Mouse (Mus musculus) neural tube, embryonic 15.5 days (tissue): ENCODE data around the gene Cobll1. TPM values are rescaled to one million over a fixed set of nuclear protein-coding genes. Genes with fewer than 3 reads are reported as not detected.

Source experiments
- ATAC-seq: fragments of 200-750 bp; cut with Nextera tagmentation; 2 replicates; pipeline ENCODE4 v1.8.0; 2017; ENCODE audit warnings: mild to moderate bottlenecking, moderate TSS enrichment, moderate library complexity; ENCODE audit not compliant: low FRiP score
- H3K27ac ChIP-seq: fragments of 300-500 bp; sonication (generic); replicated peaks from 2 replicates; pipeline ENCODE4 v1.5.1; 2015; ENCODE audit warnings: mild to moderate bottlenecking, inconsistent platforms
- H3K27me3 ChIP-seq: fragments of 300-500 bp; sonication (generic); replicated peaks from 2 replicates; pipeline ENCODE4 v1.6.1; 2015; ENCODE audit warnings: inconsistent platforms
- H3K36me3 ChIP-seq: fragments of 300-500 bp; sonication (generic); 2 replicates; pipeline ENCODE4 v1.6.1; 2015; ENCODE audit warnings: inconsistent platforms
- H3K4me1 ChIP-seq: fragments of 300-500 bp; sonication (generic); 2 replicates; pipeline ENCODE4 v1.6.1; 2015; ENCODE audit warnings: inconsistent platforms
- H3K4me2 ChIP-seq: fragments of 300-500 bp; sonication (generic); 2 replicates; pipeline ENCODE4 v1.6.1; 2015; ENCODE audit warnings: inconsistent platforms, mild to moderate bottlenecking, moderate library complexity
- H3K4me3 ChIP-seq: fragments of 300-500 bp; sonication (generic); replicated peaks from 2 replicates; pipeline ENCODE4 v1.5.1; 2015; ENCODE audit warnings: mild to moderate bottlenecking, inconsistent platforms
- H3K9ac ChIP-seq: fragments of 300-500 bp; sonication (generic); replicated peaks from 2 replicates; pipeline ENCODE4 v1.6.1; 2015; ENCODE audit warnings: mild to moderate bottlenecking, inconsistent platforms
- H3K9me3 ChIP-seq: fragments of 300-500 bp; sonication (generic); replicated peaks from 2 replicates; pipeline ENCODE4 v1.6.1; 2016; ENCODE audit warnings: inconsistent platforms
- WGBS: fragments of 180-500 bp; shearing (Covaris S2); methylation state at CpG from one replicate; pipeline ENCODE4 v1.1.7; 2015; ENCODE audit warnings: mixed read lengths; 5-methylcytosine and 5-hydroxymethylcytosine counted together
- polyA plus RNA-seq: library from polyadenylated mRNA; unstranded; fragments of >200 nt; fragmentation: Nextera tagmentation; extraction: Ambion mirVana; gene quantifications from 2 replicates; pipeline ENCODE4 v1.2.1, GENCODE M21; 2015

The Cobll1 gene
- polyA plus RNA-seq, 1 experiment from 2014 or later, result 2.5 TPM

DNA sequence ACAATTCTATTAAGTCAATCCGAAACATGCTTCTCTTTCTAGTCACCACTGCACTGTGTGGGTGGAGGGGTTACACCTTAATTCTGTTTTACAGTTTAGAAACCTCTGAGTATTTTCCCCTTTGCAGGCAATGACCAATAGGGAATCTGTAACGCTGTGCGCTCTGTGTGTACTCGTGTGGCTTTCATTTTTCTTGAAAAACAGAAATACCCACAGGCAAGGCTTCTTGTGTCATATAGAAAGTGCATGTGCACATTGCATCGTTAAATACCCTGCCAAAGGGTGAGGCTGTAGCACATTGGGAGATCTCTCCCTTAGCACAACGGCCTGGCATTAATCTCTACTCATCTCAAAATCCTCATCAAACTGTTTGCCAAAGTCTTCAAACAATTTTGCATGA is 134.6 kb downstream of the Cobll1 start:
- ATAC-seq, result no peak
- Histone ChIP-seq H3K27ac (no peak overlapping the region), H3K27me3 (no peaks in the 10 kb centered on the region), H3K9ac (no peak overlapping the region), H3K4me1 (no peaks in the 10 kb centered on the region), H3K36me3 (no peaks in the 10 kb centered on the region), H3K9me3 (no peaks in the 10 kb centered on the region), H3K4me2 (no peak overlapping the region), H3K4me3 (no peak overlapping the region)
- 91% methylated on average over 6 of the region's 6 CpGs for WGBS

- Histone ChIP-seq H3K4me1 (no peaks in the 10 kb centered on the region), H3K4me3 (no peak overlapping the region), H3K9me3 (no peaks in the 10 kb centered on the region), H3K27me3 (no peaks in the 10 kb centered on the region), H3K27ac (no peak overlapping the region), H3K36me3 (no peaks in the 10 kb centered on the region), H3K4me2 (no peak overlapping the region), H3K9ac (no peak overlapping the region)
- no peak for ATAC-seq
- 79% methylated on average over 3 of the region's 3 CpGs for WGBS
Measured at GRCm38 (mm10) chr2:65103801-65104200, 135.4 kb downstream of the Cobll1 start.

DNA sequence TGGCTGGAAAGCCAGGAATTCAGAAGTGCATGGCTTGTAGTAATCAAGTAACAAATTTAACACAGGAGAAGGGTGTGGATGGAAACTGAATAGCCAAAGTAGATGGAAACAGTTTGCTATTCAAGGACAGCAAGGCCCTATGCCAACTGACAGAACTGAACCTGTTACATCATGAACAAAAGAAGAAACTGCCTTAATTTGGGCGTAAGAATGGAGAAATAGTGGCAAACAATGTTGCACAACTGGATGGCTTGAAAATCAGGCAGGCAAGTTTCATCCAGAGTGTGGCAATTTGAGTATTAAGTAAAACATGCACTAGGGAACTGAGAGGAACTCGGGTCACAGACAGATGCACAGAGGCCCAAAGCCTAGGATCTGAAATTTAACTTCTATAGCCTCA is 137.8 kb downstream of the Cobll1 start:
- H3K27me3 ChIP-seq, result no peaks in the 10 kb centered on the region
- 82% methylated on average over 2 of the region's 2 CpGs for WGBS
- no peak overlapping the region for H3K9ac ChIP-seq
- H3K4me1 ChIP-seq, result no peaks in the 10 kb centered on the region
- no peak overlapping the region for H3K27ac ChIP-seq
- no peaks in the 10 kb centered on the region for H3K9me3 ChIP-seq
- no peak overlapping the region for H3K4me2 ChIP-seq
- H3K4me3 ChIP-seq, result no peak overlapping the region
- no peaks in the 10 kb centered on the region for H3K36me3 ChIP-seq
- no peak for ATAC-seq

GRCm38 (mm10) chr2:65100001-65100400 is 139.2 kb downstream of the Cobll1 start:
- H3K36me3 ChIP-seq, result no peaks in the 10 kb centered on the region
- no peak overlapping the region for H3K9ac ChIP-seq
- no peak overlapping the region for H3K4me3 ChIP-seq
- no peaks in the 10 kb centered on the region for H3K4me1 ChIP-seq
- no peaks in the 10 kb centered on the region for H3K9me3 ChIP-seq
- 93% methylated on average over 1 of the region's 1 CpGs for WGBS
- no peak overlapping the region for H3K4me2 ChIP-seq
- H3K27ac ChIP-seq, result no peak overlapping the region
- H3K27me3 ChIP-seq, result no peaks in the 10 kb centered on the region
- ATAC-seq, result no peak

DNA sequence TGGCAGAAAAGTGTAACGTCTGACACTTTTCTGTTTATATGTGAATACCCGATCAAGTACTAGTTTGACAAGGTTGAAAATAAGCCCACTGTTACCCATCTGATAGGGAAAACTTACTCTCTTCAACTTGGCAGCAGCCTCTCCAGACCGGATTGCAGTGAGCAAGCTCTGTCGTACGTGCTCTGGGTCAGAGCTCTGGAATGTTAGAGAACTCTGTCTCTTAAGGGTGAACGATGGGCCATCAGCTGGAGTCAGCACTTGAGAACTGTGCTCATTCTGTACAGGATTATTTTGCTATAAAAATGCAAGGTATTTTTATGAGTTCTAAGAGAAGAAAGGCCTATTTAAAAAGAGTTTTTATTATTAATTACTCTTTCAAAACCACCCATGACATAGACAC is 143.6 kb downstream of the Cobll1 start:
- Histone ChIP-seq H3K27ac (no peak overlapping the region), H3K4me2 (no peak overlapping the region), H3K4me3 (no peak overlapping the region), H3K36me3 (no peaks in the 10 kb centered on the region), H3K9ac (no peak overlapping the region), H3K9me3 (no peaks in the 10 kb centered on the region), H3K4me1 (no peaks in the 10 kb centered on the region), H3K27me3 (no peaks in the 10 kb centered on the region)
- no peak for ATAC-seq
- WGBS, result 88% methylated on average over 6 of the region's 6 CpGs

- Histone ChIP-seq H3K9ac (no peak overlapping the region), H3K36me3 (no peaks in the 10 kb centered on the region), H3K27ac (no peak overlapping the region), H3K4me1 (no peaks in the 10 kb centered on the region), H3K27me3 (no peaks in the 10 kb centered on the region), H3K4me3 (no peak overlapping the region), H3K9me3 (no peaks in the 10 kb centered on the region), H3K4me2 (no peak overlapping the region)
- WGBS, result 63% methylated on average over 2 of the region's 2 CpGs
- no peak for ATAC-seq
Measured at GRCm38 (mm10) chr2:65093990-65094389, 145.2 kb downstream of the Cobll1 start.

GRCm38 (mm10) chr2:65090986-65091385 is 148.2 kb downstream of the Cobll1 start:
- ATAC-seq, result no peak
- Histone ChIP-seq H3K27me3 (no peaks in the 10 kb centered on the region), H3K27ac (no peak overlapping the region), H3K4me1 (no peaks in the 10 kb centered on the region), H3K4me2 (no peak overlapping the region), H3K4me3 (no peak overlapping the region), H3K9me3 (no peaks in the 10 kb centered on the region), H3K9ac (no peak overlapping the region), H3K36me3 (no peaks in the 10 kb centered on the region)
- WGBS, result 92% methylated on average over 2 of the region's 2 CpGs

DNA sequence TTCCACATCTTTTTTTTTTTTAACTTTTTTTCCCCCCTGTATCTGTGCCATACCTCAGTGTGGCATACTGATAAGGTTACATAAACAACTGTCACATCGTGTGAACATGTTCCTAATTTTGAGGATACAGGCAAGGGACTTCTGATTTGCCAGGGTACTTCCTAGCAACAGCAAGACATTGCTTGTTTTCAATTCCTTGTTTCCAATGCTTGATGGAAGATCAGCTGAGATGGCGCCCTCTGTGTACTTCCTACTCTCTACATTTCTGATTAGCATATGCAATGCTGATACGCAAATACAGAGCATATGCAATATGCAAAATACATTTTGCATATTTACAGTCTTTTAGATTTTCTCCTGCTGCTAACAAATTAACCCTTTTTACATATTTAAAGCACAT is 152.0 kb downstream of the Cobll1 start:
- Histone ChIP-seq H3K36me3 (no peaks in the 10 kb centered on the region), H3K9ac (no peak overlapping the region), H3K9me3 (no peaks in the 10 kb centered on the region), H3K4me1 (no peaks in the 10 kb centered on the region), H3K4me3 (no peak overlapping the region), H3K4me2 (no peak overlapping the region), H3K27ac (no peak overlapping the region), H3K27me3 (no peaks in the 10 kb centered on the region)
- ATAC-seq, result no peak
- 79% methylated on average over 3 of the region's 3 CpGs for WGBS

DNA sequence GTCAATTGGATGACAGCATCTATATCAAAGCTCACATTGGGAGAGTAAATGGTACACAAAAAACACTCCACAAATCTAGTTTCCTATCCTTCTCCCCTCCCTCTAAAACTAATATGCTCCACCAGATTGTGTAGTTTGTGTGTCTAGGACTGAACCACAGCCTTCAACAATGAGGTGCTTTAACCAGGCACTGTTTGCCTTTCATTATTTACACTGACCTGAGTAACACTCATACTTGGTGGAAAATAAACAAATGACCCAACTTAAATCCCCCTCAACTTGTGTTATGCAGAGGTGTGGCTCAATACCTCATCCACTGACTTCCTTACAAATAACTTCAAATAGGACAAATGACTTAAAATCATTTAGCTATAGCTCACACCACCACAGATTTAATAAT is 155.8 kb downstream of the Cobll1 start:
- no peaks in the 10 kb centered on the region for H3K4me1 ChIP-seq
- no peak for ATAC-seq
- no peak overlapping the region for H3K4me3 ChIP-seq
- no peaks in the 10 kb centered on the region for H3K36me3 ChIP-seq
- H3K9ac ChIP-seq, result no peak overlapping the region
- H3K27me3 ChIP-seq, result no peaks in the 10 kb centered on the region
- no peak overlapping the region for H3K27ac ChIP-seq
- no peak overlapping the region for H3K4me2 ChIP-seq
- no peaks in the 10 kb centered on the region for H3K9me3 ChIP-seq

DNA sequence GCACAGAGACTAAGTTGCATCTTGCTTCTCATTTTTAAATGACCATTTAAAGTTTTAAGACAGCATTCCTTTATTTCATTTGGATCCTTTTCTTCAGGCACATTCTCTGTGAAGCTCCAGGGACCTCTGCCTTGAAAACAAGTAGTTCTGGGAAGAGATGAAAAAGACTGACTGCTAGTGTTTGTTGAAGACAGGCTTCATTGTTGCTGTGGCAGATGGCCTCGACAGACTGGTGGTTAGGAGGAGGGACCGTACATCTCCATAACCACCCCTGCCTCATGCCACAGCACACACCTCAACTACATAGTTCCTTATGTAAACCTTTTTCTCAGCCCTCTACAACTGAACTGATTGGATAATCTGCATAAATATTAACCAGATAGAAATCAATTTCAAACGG is 161.7 kb downstream of the Cobll1 start:
- H3K4me2 ChIP-seq, result no peak overlapping the region
- no peaks in the 10 kb centered on the region for H3K27me3 ChIP-seq
- H3K9me3 ChIP-seq, result no peaks in the 10 kb centered on the region
- no peaks in the 10 kb centered on the region for H3K36me3 ChIP-seq
- H3K4me3 ChIP-seq, result no peak overlapping the region
- H3K4me1 ChIP-seq, result no peaks in the 10 kb centered on the region
- no peak overlapping the region for H3K9ac ChIP-seq
- no peak overlapping the region for H3K27ac ChIP-seq
- ATAC-seq, result no peak
- 59% methylated on average over 3 of the region's 3 CpGs for WGBS

DNA sequence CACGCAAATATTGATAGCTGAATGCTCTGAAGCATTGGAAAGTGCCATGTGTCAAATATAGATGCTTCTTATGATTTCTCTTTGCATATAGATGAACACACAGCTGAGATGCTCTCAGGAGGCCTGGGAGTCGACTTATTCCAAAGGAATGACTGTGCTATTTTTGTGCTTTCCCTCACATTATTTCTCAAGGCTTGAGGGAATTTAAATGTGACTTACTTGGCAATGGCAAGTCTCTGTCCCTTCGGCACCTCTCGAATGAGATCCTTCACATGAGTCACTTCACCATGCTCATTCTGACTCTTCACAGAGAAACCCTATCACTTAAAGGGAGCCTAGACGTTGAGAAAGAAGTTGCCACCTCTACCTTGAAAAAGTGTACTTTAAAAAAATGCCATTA is 163.4 kb downstream of the Cobll1 start:
- Histone ChIP-seq H3K9me3 (no peaks in the 10 kb centered on the region), H3K9ac (no peak overlapping the region), H3K4me3 (no peak overlapping the region), H3K4me1 (no peaks in the 10 kb centered on the region), H3K4me2 (no peak overlapping the region), H3K36me3 (no peaks in the 10 kb centered on the region), H3K27me3 (no peaks in the 10 kb centered on the region), H3K27ac (no peak overlapping the region)
- WGBS, result 89% methylated on average over 5 of the region's 5 CpGs
- ATAC-seq, result no peak

- no peak for ATAC-seq
- Histone ChIP-seq H3K27ac (no peak overlapping the region), H3K4me3 (no peak overlapping the region), H3K9me3 (no peaks in the 10 kb centered on the region), H3K9ac (no peak overlapping the region), H3K4me1 (no peaks in the 10 kb centered on the region), H3K27me3 (no peaks in the 10 kb centered on the region), H3K4me2 (no peak overlapping the region), H3K36me3 (no peaks in the 10 kb centered on the region)
- WGBS, result 77% methylated on average over 4 of the region's 4 CpGs
Measured at GRCm38 (mm10) chr2:65075431-65075830, 163.8 kb downstream of the Cobll1 start.

GRCm38 (mm10) chr2:65072205-65072604 is 167.0 kb downstream of the Cobll1 start:
- no peak overlapping the region for H3K9ac ChIP-seq
- H3K4me3 ChIP-seq, result no peak overlapping the region
- WGBS, result 56% methylated on average over 3 of the region's 3 CpGs
- H3K27ac ChIP-seq, result no peak overlapping the region
- no peaks in the 10 kb centered on the region for H3K4me1 ChIP-seq
- no peaks in the 10 kb centered on the region for H3K27me3 ChIP-seq
- no peaks in the 10 kb centered on the region for H3K9me3 ChIP-seq
- no peak overlapping the region for H3K4me2 ChIP-seq
- no peaks in the 10 kb centered on the region for H3K36me3 ChIP-seq
- ATAC-seq, result no peak
